Mouse (Mus musculus): ENCODE data around the gene C730034F03Rik.

C730034F03Rik gene

DNA sequence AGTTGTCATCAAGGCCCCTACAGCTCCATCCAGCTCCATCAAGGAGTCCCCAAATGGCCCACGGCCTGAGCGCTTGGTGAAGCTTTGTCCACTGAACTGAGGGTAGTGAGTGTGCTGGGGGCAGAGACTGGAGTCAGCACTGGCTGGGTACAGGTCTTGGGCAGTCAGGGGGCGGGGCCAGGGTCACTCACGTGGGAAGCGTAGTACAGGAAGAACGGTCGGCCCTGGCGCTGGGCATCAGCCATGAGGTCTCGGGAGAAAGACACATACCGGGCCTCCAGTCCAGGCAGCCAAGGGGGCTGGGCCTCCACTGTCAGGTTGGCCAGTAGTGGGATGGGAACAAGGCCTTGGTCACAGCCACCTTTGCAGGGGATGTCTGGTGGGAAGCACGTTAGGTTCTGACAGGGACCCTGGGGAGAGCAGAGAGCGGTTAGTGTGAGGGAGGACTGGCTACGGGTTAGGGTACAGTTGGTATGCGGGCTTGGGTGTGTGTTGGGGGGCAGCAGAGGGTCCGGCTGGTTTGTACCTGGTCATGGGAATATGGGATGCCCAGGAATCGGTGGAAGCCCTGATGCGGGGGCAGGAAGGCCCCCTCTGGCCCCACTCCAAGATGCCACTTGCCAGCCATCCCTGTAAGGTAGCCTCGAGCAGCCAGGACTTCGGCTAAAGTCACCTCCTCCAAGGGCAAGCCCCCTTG, 45.4 kb downstream of the C730034F03Rik start:
- no peak for DNase-seq (ENCODE audit: extremely low spot score, low read depth, low spot score)

DNA sequence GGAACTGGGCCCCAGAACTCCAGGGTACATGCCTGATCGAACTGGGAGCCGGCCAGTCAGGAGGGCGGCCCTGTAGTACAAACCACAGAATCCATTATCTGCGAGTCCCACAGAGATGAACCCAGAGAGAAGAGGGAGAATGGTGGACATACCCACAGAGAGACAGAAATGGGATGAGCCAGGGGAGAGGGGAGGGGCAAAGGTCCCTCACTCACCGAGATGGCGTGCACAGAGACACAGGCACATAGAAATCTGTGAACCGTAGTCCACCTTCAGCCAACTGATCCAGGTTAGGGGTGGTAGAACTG, 45.9 kb downstream of the C730034F03Rik start:
- DNase-seq (ENCODE audit: extremely low spot score, low read depth, low spot score) = no peak

GRCm38 (mm10) chr15:89475611-89476474, 46.5 kb downstream of the C730034F03Rik start:
- no peak for DNase-seq (ENCODE audit: extremely low spot score, low read depth, low spot score)

- no peak for DNase-seq (ENCODE audit: extremely low spot score, low read depth, low spot score)
Observed at GRCm38 (mm10) chr15:89476475-89476815, 47.1 kb downstream of the C730034F03Rik start.

GRCm38 (mm10) chr15:89477091-89477491, 47.7 kb downstream of the C730034F03Rik start, which contains the start of gene Arsa:
TSS of gene Arsa (minus strand) at chr15:89477425.
- no peak for DNase-seq (ENCODE audit: extremely low spot score, low read depth, low spot score)

- DNase-seq (ENCODE audit: extremely low spot score, low read depth, low spot score) = no peak
Observed at GRCm38 (mm10) chr15:89477806-89478205, 48.4 kb downstream of the C730034F03Rik start.

DNA sequence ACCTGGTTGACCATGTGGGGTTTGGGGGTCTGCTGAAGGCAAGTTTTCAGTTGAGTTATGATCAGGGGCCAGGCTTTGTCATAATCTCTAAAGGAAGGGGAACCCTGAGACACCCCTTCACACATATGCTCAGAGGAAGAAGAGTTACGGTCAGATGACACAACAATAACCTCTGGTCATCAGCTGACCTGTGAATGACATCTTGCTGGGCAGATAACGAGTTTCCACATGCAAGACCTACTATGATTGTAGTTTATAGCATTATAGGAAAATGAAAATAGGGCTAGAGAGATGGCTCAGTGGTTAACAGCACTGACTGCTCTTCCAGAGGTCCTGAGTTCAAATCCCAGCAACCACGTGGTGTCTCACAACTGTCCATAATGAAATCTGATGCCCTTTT, 49.2 kb downstream of the C730034F03Rik start:
- no peak for DNase-seq (ENCODE audit: extremely low spot score, low read depth, low spot score)
